Mouse (Mus musculus): Measurements from ENCODE around the gene Nphs1. TPM values are rescaled to one million over a fixed set of nuclear protein-coding genes. Genes with fewer than 3 reads are reported as not detected.

The Nphs1 gene
- 1 to 10 TPM in 1 of 2 experiments, under 1 TPM in 1; 0.96 to 1.8 TPM for total RNA-seq (2021)
- long read RNA-seq, partial matches to known transcripts: 0 of 3 reads
- long read RNA-seq, other reads (novel, unspliced or antisense): 3 of 3 reads

GRCm38 (mm10) chr7:30457629-30458330, at the start of gene Nphs1, which contains the start of gene Kirrel2:
TSS of gene Nphs1 (plus strand) at chr7:30458315.
TSS of gene Kirrel2 (minus strand) at chr7:30457690.
- DNase-seq (ENCODE audit: low spot score in 2 of 2): peak; percentile 58 to 78

GRCm38 (mm10) chr7:30408639-30409038, 49.5 kb upstream of the Nphs1 start:
- no peak for DNase-seq (ENCODE audit: low spot score in 2 of 2)

- no peak for DNase-seq (ENCODE audit: low spot score in 2 of 2)
Observed at GRCm38 (mm10) chr7:30409789-30410188, 48.3 kb upstream of the Nphs1 start.

GRCm38 (mm10) chr7:30411023-30411422, 47.1 kb upstream of the Nphs1 start:
- no peak for DNase-seq (ENCODE audit: low spot score in 2 of 2)

GRCm38 (mm10) chr7:30412735-30413147, 45.4 kb upstream of the Nphs1 start:
- DNase-seq (ENCODE audit: low spot score in 2 of 2): no peak

- DNase-seq (ENCODE audit: low spot score in 2 of 2): no peak
Observed at GRCm38 (mm10) chr7:30413596-30413995, 44.5 kb upstream of the Nphs1 start, which contains the start of gene Tyrobp. TSS of gene Tyrobp (plus strand) at chr7:30413760.

GRCm38 (mm10) chr7:30417856-30418255, 40.3 kb upstream of the Nphs1 start:
- no peak for DNase-seq (ENCODE audit: low spot score in 2 of 2)

- no peak for DNase-seq (ENCODE audit: low spot score in 2 of 2)
Observed at GRCm38 (mm10) chr7:30419561-30420499, 38.3 kb upstream of the Nphs1 start, which contains the start of gene Hcst. TSS of gene Hcst (minus strand) at chr7:30419854.

GRCm38 (mm10) chr7:30420673-30421072, 37.4 kb upstream of the Nphs1 start:
- no peak for DNase-seq (ENCODE audit: low spot score in 2 of 2)

- DNase-seq (ENCODE audit: low spot score in 2 of 2): peak in 1 of 2 experiments; percentile 46
Observed at GRCm38 (mm10) chr7:30421175-30421889, 36.8 kb upstream of the Nphs1 start, which contains the start of gene Nfkbid. TSS of gene Nfkbid (plus strand) at chr7:30421732.

GRCm38 (mm10) chr7:30421890-30422435, 36.2 kb upstream of the Nphs1 start:
- DNase-seq (ENCODE audit: low spot score in 2 of 2): peak; percentile 89 to 95

GRCm38 (mm10) chr7:30422560-30422959, 35.6 kb upstream of the Nphs1 start:
- no peak for DNase-seq (ENCODE audit: low spot score in 2 of 2)

GRCm38 (mm10) chr7:30423071-30423641, 35.0 kb upstream of the Nphs1 start:
- DNase-seq (ENCODE audit: low spot score in 2 of 2): peak in 1 of 2 experiments; percentile 63

GRCm38 (mm10) chr7:30429327-30429726, 28.8 kb upstream of the Nphs1 start:
- no peak for DNase-seq (ENCODE audit: low spot score in 2 of 2)

GRCm38 (mm10) chr7:30430191-30430590, 27.9 kb upstream of the Nphs1 start:
- no peak for DNase-seq (ENCODE audit: low spot score in 2 of 2)

- DNase-seq (ENCODE audit: low spot score in 2 of 2): peak; percentile 83 to 94
Observed at GRCm38 (mm10) chr7:30431793-30432192, 26.3 kb upstream of the Nphs1 start.

GRCm38 (mm10) chr7:30434238-30434637, 23.9 kb upstream of the Nphs1 start:
- DNase-seq (ENCODE audit: low spot score in 2 of 2): no peak

GRCm38 (mm10) chr7:30434701-30435100, 23.4 kb upstream of the Nphs1 start:
- DNase-seq (ENCODE audit: low spot score in 2 of 2): no peak

GRCm38 (mm10) chr7:30435156-30435555, 23.0 kb upstream of the Nphs1 start:
- DNase-seq (ENCODE audit: low spot score in 2 of 2): no peak

GRCm38 (mm10) chr7:30436879-30437278, 21.2 kb upstream of the Nphs1 start:
- DNase-seq (ENCODE audit: low spot score in 2 of 2): no peak

Data from layer of hippocampus, adult 18-20 months (tissue).